Mouse (Mus musculus) cerebellum, postnatal 4 days (tissue): ENCODE measurements around the gene Gm3159.
"Not testable (repeated sequence)": the region's sequence is repeated elsewhere in the genome, so short reads cannot be mapped to it uniquely, and the experiment has no call there.

ENCODE experiments used
- DNase-seq, 2 experiments: peaks; one replicate each; pipeline ENCODE4 v3.0.0; 2022; ENCODE audit warnings: low spot score in 2 of 2, mixed read lengths in 1 of 2

Gene Gm3159

DNA sequence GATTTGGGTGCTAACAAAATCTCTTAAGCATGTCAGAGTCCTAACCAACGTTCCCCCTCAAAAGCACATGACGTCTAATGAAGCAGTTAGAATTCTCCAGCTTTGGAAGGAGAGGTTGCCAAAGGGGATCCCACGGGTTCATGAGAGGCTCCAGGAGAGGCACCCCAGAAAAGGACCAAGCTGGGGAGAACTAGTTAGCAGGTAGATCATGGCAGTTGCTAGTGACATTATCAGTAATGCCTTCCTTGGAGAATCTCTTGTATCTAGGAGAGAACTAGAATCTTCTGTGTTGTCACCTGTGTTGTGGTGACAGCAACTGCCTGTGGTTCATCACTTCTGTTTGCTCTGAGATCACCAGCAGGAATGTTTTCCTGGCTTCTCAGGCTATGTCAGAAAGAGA, at the start of gene Gm3159:
Gm3159 (plus strand) TSS at position 301 of the 400 bp plus-strand sequence.
- not testable (repeated sequence) for DNase-seq

DNA sequence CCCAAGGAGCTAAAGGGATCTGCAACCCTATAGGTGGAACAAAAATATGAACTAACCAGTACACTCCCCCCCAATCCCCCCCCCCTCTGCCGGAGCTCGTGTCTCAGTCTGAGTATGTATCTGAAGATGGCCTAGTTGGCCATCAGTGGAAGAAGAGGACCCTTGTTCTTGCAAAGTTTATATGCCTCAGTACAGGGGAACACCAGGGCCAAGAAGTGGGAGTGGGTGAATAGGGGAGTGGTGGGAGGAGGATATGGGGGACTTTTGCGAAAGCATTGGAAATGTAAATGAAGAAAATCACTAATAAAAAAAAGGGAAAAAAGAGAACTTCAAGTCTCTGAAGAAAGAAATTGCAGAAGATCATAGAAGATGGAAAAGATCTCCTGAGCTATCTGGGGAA, 28.3 kb upstream of the Gm3159 start:
- not testable (repeated sequence) for DNase-seq

DNA sequence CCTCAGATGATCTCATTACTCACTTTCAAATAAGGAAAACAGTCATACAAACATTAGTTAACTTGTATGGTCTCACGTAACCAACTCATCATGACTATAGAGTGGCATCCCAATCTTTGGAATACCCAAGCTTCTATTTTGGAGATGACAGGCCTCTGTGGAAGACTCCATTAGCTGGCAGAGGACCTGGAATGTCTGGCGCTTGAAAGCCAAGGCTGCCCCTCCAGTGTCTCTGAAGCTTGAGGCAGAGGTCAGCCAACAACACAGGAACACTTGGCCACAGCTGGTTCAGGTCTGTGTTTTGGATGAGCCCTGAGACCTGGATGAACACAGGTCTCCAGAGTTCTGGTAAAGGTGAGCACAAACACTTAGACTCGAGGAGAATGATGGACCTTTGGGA, 27.6 kb upstream of the Gm3159 start:
- DNase-seq, result peak in 1 of 2 experiments; percentile 6

DNA sequence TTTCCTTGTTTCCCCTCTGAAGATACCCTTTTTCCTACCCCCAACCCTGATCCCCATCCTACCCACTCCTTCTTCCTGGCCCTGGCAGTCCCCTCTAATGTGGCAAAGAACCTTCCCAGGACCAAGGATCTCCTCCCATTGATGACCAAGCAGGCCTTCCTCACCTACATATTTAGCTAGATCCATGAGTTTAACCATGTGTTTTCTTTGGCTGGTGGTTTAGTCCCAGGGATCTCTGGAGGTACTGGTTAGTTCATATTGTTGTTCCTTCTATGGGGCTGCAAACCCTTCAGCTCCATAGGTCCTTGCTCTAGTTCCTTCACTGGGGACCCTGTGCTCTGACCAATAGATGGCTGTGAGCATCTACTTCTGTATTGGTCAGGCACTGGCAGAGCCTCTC, 19.5 kb upstream of the Gm3159 start:
- DNase-seq, result not testable (repeated sequence)

DNA sequence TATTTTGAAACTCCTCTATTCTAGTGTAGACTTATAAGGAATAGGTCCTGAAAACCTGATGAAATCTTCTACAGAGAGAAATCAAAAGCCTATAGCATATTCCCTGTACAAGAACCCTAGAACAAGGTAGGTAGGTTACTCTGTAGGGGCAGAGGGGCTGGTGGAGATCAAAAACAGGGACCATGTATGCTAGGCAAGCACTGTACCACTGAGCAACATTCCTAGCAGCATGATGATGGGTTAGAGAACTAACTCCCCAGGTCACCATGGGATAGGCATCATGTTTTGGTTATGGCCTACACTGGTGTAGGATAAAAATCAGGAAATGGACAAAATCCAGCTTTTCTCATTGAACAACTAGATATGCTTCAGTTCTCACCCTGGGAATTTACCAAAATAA, 11.7 kb upstream of the Gm3159 start:
- DNase-seq, result not testable (repeated sequence)

DNA sequence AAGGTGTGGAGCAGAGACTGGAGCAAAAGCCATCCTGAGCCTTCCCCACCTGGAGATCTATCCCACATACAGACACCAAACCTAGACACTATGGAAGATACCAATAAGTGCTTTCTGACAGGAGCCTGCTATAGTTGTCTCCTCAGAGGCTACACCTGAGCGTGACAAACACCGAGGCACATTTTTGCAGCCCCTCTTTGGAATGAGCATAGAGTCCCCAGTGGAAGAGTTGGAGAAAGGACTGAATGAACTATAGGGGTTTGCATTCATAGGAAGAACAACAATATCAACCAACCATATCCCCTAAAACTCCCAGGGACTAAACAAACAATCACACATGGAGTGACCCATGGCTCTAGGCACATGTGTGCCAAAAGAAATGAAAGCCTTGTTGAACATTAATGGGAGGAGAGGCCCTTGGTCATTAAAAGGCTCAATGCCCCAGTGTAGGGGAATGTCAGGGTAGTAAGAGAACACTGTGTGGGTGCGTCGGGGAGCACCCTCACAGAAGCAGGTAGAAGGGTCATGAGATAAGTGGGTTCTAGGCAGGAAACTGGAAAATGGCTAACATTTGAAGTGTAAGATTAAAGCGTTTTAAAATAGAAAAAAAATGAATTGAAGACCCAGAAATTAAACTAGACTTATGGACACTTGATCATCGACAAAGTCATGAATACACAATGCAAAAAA, 4.3 kb upstream of the Gm3159 start:
- DNase-seq, result not testable (repeated sequence)

DNA sequence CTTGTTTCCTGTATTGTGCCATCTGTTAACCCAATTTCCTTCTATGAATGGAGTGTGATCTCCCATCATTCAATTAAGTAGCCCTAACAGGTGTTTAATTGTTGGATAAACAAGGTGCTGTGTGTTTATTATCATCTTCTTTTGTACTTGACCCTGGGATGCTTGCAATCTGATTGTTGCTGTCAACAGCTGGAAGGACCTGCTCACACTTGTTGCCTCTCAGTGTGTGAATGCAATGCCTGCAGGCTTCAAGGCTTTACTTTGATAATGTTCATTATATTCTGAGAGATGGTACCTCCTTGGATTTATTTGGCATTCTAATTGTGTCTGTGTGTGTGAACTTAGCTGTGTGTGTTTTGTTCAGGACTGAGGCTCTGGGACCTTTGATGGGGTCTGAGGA, 1.3 kb downstream of the Gm3159 start:
- DNase-seq, result not testable (repeated sequence)

DNA sequence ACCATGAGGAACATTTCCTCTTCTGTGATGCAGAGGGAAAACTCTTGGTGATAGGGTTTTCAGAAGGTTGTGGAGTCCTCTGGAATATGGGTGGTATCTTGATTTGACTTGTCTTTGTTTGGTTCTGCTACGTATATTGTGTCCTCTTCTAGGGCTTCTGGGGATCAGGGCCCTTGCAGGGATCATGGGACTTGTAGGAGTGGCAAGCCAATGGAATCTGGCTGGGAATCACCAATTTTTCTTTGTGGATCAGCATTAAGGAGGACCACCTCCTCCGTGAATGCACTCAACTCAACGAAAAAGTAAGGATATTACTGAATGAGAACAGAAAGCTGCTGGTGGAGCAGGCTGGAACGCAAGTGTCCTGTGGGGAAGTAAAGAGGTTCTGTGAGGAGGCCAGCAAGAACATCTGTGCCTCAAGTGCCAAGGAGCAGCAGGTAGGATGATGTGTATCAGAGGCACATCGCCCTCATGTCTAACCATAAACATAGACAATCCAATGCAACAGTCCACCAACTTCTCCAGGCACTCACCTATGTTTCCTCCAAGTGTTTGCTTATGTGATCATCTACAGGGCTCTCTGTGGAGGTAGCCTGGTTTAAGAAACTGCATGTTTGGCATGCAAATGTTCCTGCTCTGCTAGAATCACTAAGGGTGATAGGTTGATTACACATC, 2.9 kb downstream of the Gm3159 start:
- DNase-seq, result peak in 1 of 2 experiments; percentile 32

DNA sequence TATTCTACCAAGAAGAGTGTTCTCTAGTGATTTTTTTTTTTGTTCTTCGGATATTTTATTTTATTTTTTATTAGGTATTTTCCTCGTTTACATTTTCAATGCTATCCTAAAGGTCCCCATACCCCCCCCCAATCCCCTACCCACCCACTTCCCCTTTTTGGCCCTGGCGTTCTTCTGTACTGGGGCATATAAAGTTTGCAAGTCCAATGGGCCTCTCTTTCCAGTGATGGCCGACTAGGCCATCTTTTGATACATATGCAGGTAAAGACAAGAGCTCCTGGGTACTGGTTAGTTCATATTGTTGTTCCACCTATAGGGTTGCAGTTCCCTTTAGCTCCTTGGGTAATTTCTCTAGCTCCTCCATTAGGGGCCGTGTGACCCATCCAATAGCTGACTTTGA, 3.9 kb downstream of the Gm3159 start:
- DNase-seq, result not testable (repeated sequence)

DNA sequence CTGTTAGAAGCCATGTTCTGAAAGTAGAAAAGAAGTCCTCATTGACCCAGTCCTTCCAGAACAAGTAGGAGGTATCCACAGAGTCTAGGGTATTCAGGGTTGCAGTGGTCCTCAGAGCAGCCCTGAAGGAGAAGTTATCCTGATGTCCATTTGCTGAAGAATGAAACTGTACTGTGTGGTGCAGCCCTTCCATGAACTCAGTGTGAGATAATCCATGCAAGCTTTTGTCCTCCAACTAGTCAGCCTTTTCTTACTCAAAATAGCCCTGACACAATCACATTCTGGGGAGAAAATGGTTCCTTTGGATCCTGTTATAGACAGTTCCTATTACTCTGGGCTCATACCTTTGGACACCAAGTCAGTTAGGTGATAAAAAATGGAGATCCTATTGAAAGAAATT, 6.5 kb downstream of the Gm3159 start:
- DNase-seq, result not testable (repeated sequence)

DNA sequence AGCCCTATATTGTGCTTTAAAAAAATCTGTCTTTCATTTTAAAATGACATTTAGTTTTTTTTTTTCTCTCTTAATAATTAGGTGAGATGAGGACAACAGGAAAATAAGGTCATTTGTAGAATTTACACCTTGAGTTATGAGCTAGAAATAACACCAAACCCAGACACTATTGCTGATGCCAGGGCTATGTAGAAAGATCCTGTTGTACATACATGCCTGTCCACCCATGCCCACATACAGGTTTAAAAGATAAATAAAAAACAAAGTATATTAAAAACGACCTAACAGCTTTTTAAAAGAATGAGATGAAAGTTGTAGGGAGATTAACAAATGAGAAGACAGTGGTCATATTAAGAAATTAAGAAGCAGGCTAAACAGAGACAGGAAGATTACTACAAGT, 12.6 kb downstream of the Gm3159 start:
- DNase-seq, result not testable (repeated sequence)

DNA sequence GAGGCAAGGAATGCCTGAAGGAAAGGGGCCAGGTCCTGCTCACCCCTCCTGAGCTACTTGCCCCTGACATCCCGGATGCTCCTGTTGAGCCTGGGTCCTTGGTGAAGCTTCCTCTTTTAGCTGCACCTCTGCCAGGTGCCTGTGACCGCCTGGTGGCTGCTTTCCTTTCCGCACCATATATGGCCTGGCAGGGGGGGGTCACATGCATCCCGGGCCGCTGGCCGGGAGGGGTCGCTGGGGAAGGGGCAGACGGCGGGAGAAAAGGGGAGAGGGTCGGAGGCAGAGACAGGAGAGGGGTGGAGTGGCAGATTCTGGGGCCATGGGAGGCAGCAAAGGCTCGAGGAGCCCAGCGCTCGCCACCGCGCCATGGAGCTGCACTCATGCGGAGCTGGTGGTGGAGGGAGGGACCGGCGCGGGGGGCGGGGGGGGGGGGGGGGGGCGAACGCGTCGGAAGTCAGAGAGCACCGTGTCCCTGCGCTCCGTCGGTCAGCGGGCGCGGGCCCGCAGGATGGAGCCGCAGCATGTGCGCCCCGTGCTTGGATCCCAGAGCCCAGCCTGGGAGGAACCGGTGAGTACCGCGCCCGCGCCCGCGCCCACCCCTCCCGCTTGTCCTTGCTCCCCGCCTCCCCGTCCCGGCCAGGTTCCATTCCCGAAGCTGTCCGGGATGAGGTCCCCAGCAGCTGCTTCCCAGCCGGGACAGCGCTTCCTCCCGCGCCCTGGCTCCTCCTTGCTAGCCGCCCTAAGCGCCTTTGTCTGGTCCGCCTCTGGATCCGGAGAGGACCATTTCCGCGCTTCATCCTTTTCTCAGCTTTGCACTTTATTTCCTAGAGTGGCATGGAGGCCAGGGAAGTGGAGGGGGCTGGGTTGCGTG, 17.9 kb downstream of the Gm3159 start, which contains the start of gene Gm3164:
Gm3164 (plus strand) TSS at position 484 of the 871 bp plus-strand sequence.
- DNase-seq, result peak; percentile 54

DNA sequence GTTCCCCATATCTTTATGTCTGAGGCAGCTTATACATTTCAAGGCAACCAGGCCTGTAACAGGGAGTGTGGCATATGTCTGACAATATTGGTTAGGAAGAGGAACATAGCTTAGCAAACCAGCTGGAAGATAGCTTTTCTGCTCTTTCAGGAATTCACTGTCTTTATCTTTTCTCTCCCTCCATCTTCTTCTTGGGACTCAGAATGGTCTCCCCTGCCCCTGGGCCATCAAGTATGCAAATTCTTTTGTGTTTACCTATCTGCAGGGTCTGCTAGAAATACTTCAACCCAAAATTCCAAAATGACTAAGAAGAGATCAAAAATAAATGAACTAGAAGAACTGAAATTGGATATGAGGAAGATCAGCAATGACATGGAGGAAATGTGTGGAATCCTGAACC, 33.4 kb downstream of the Gm3159 start, which contains the start of gene Gm3173:
Gm3173 (plus strand) TSS at position 301 of the 400 bp plus-strand sequence.
- DNase-seq, result not testable (repeated sequence)
